Mouse (Mus musculus) megakaryocyte, embryonic 14.5 days (primary cell): Measurements from ENCODE around the gene Olfr718-ps1.

Experiments
- FLI1 ChIP-seq: IDR thresholded peaks from 2 replicates; pipeline ENCODE4 v1.6.1; 2012; ENCODE audit warnings: low read length, inconsistent platforms, mixed read lengths
- GATA1 ChIP-seq: IDR thresholded peaks from 3 replicates; pipeline ENCODE4 v1.6.1; 2012; ENCODE audit warnings: mixed read lengths, low read length, inconsistent platforms, borderline replicate concordance

DNA sequence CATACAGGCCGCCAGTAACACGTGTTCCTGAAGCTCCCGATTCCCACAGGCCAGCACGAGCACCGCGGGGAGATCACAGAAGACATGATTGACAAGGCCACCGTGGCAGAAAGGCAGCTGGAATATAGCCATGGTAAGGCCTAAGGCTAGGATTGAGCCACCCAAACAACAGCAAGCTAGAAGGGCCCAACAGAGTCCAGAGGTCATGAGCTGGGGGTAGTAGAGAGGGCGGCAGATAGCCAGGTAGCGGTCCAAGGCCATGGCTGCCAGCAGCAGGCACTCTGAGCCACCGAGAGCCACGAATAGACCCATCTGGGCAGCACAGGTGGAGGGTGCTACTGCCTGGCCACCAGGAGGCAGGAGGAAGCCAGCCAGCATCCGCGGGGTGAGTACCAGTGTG, 9.8 kb downstream of the Olfr718-ps1 start:
- TF ChIP-seq GATA1 (no peak), FLI1 (no peak)
